Mouse (Mus musculus) embryonic facial prominence, embryonic 11.5 days (tissue): ENCODE measurements at regions not wholly inside any gene's neighbourhood (a gene's known extent, or its start where the extent isn't known, plus 50 kb on each side); places are given as distances from the start of the nearest gene placed in this dataset.

Source experiments
- ATAC-seq: fragments of 200-750 bp; cut with Nextera tagmentation; replicated peaks from 2 replicates; pipeline ENCODE4 v1.8.0; 2017; ENCODE audit warnings: low read depth; ENCODE audit not compliant: insufficient number of reproducible peaks, low FRiP score, low TSS enrichment
- DNase-seq: peaks from one replicate; pipeline ENCODE4 v3.0.0-alpha.2; 2015; ENCODE audit warnings: low spot score
- H3K27ac ChIP-seq: fragments of 300-500 bp; sonication (generic); replicated peaks from 2 replicates; pipeline ENCODE4 v1.5.1; 2014; ENCODE audit warnings: mild to moderate bottlenecking, low read depth, low read length, control low read depth
- H3K27me3 ChIP-seq: fragments of 300-500 bp; sonication (generic); 2 replicates; pipeline ENCODE4 v1.6.1; 2014; ENCODE audit warnings: mild to moderate bottlenecking, low read length, moderate library complexity, mixed read lengths; ENCODE audit not compliant: control insufficient read depth, insufficient read depth
- H3K36me3 ChIP-seq: fragments of 300-500 bp; sonication (generic); replicated peaks from 2 replicates; pipeline ENCODE4 v1.6.1; 2014; ENCODE audit warnings: low read depth, mild to moderate bottlenecking, low read length, moderate library complexity, mixed read lengths; ENCODE audit not compliant: control insufficient read depth, insufficient read depth
- H3K4me1 ChIP-seq: fragments of 300-500 bp; sonication (generic); 2 replicates; pipeline ENCODE4 v1.6.1; 2014; ENCODE audit warnings: low read length, mixed read lengths; ENCODE audit not compliant: control insufficient read depth, insufficient read depth
- H3K4me2 ChIP-seq: fragments of 300-500 bp; sonication (generic); 2 replicates; pipeline ENCODE4 v1.6.1; 2014; ENCODE audit warnings: low read depth, mild to moderate bottlenecking, control low read depth, low read length, moderate library complexity
- H3K4me3 ChIP-seq: fragments of 300-500 bp; sonication (generic); 2 replicates; pipeline ENCODE4 v1.5.1; 2014; ENCODE audit warnings: low read depth, low read length, control low read depth
- H3K9ac ChIP-seq: fragments of 300-500 bp; sonication (generic); replicated peaks from 2 replicates; pipeline ENCODE4 v1.6.1; 2014; ENCODE audit warnings: mild to moderate bottlenecking, control low read depth, low read length
- H3K9me3 ChIP-seq: fragments of 300-500 bp; sonication (generic); replicated peaks from 2 replicates; pipeline ENCODE4 v1.6.1; 2016; ENCODE audit warnings: mild to moderate bottlenecking, low read length, inconsistent platforms, mixed read lengths; ENCODE audit not compliant: control insufficient read depth
- WGBS: fragments of 180-500 bp; shearing (Covaris S2); extraction: QIAGEN DNeasy Blood & Tissue Kit; methylation state at CpG from one replicate; pipeline ENCODE4 v1.1.7; 2014; 5-methylcytosine and 5-hydroxymethylcytosine counted together

- H3K4me1 ChIP-seq: no peaks in the 10 kb centered on the region
- no peak overlapping the region for H3K4me2 ChIP-seq
- no peaks in the 10 kb centered on the region for H3K27me3 ChIP-seq
- H3K4me3 ChIP-seq: no peak overlapping the region
- H3K9ac ChIP-seq: no peak overlapping the region
- no peaks in the 10 kb centered on the region for H3K9me3 ChIP-seq
- DNase-seq (no peak), ATAC-seq (no peak)
- no peaks in the 10 kb centered on the region for H3K36me3 ChIP-seq
- H3K27ac ChIP-seq: no peak overlapping the region
- 50% methylated on average over 6 of the region's 6 CpGs for WGBS
Measured at GRCm38 (mm10) chr1:62901375-62901774, 198.3 kb downstream of the Nrp2 start.

GRCm38 (mm10) chr1:62901871-62902270 lies 198.8 kb downstream of the Nrp2 start:
- ATAC-seq (no peak), DNase-seq (no peak)
- H3K27me3 ChIP-seq: no peaks in the 10 kb centered on the region
- no peak overlapping the region for H3K9ac ChIP-seq
- no peaks in the 10 kb centered on the region for H3K36me3 ChIP-seq
- H3K9me3 ChIP-seq: no peaks in the 10 kb centered on the region
- WGBS: 83% methylated on average over 5 of the region's 5 CpGs
- H3K4me2 ChIP-seq: no peak overlapping the region
- no peak overlapping the region for H3K4me3 ChIP-seq
- H3K4me1 ChIP-seq: no peaks in the 10 kb centered on the region
- no peak overlapping the region for H3K27ac ChIP-seq

GRCm38 (mm10) chr1:62902931-62903453 lies 199.9 kb downstream of the Nrp2 start:
- no peak for ATAC-seq
- Histone ChIP-seq H3K9ac (no peak overlapping the region), H3K4me2 (no peak overlapping the region), H3K27me3 (no peaks in the 10 kb centered on the region), H3K9me3 (no peaks in the 10 kb centered on the region), H3K36me3 (no peaks in the 10 kb centered on the region), H3K4me3 (no peak overlapping the region), H3K27ac (no peak overlapping the region), H3K4me1 (no peaks in the 10 kb centered on the region)
- no peak for DNase-seq
- 84% methylated on average over 6 of the region's 6 CpGs for WGBS

GRCm38 (mm10) chr1:62905739-62906138 lies 202.7 kb downstream of the Nrp2 start:
- DNase-seq (peak; percentile 35), ATAC-seq (no peak)
- no peak overlapping the region for H3K4me2 ChIP-seq
- H3K27ac ChIP-seq: no peak overlapping the region
- no peaks in the 10 kb centered on the region for H3K9me3 ChIP-seq
- WGBS: 43% methylated on average over 9 of the region's 9 CpGs
- no peaks in the 10 kb centered on the region for H3K4me1 ChIP-seq
- no peak overlapping the region for H3K4me3 ChIP-seq
- no peaks in the 10 kb centered on the region for H3K27me3 ChIP-seq
- no peak overlapping the region for H3K9ac ChIP-seq
- H3K36me3 ChIP-seq: no peaks in the 10 kb centered on the region

GRCm38 (mm10) chr1:62907243-62907642 lies 204.2 kb downstream of the Nrp2 start:
- ATAC-seq: no peak
- DNase-seq: no peak
- no peak overlapping the region for H3K4me3 ChIP-seq

More at GRCm38 (mm10) chr1:62907243-62907642, 204.2 kb downstream of the Nrp2 start:
- H3K4me1 ChIP-seq: no peaks in the 10 kb centered on the region
- 89% methylated on average over 10 of the region's 10 CpGs for WGBS
- no peak overlapping the region for H3K9ac ChIP-seq
- no peaks in the 10 kb centered on the region for H3K9me3 ChIP-seq
- H3K27me3 ChIP-seq: no peaks in the 10 kb centered on the region
- H3K27ac ChIP-seq: no peak overlapping the region
- H3K4me2 ChIP-seq: no peak overlapping the region
- no peaks in the 10 kb centered on the region for H3K36me3 ChIP-seq
